Mouse (Mus musculus): Measurements from ENCODE around the gene Gm26620.

The Gm26620 gene

DNA sequence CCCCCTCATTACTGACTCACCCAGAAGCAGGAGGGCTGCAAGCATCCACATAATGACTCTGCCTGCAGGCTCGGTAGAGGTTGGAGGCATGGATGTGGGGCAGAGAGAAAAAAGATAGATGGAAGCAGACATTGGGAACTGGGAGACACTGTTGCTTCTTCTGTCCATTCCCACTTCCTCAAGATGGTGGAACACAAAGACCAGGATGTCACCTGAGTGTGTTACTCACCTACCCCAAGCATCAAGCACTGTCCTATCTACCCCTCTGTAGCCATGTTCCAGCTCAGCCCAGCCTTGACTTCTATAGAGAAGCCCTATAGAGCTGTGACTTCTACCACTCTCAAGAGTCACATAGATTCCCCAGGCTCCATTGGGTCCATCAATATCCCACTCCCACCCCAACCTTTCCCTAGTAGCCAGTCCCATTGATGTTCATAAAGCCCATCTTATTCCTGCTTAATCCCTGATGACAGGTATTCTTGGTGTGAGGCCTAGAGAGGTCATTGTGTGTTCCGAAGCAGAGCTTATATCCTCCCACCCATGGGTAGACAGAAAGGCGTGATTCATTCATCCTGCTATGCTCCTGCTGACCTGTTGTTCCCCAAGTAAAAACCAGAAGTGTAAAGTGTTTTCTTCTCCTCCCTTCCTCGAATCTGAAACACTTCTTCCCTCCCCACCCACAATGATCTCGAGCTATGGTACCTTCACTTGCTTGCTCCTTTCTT is 28.2 kb downstream of the Gm26620 start, which contains the start of gene Fcrlb:
TSS of gene Fcrlb (minus strand) at position 51 of the 725 bp plus-strand sequence.
- no peak for DNase-seq

DNA sequence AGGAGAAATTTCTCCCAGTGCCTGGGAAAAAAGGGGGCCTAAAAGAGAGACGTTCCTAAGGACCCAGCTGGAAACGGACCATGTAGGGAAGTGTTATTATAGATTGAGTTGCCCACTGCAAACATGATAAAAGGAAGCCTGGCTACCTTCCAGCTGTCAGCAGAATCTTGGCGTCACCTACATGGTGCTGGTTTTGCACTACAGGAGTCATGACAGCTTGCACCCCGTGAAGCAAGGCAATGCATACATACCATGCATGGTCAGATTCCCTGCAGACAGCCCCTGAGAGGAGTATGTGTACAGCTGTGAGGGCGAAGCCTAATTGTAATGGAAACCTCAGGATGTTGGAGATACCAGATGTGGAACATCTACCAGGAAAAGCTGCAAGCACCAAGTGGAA is 30.8 kb downstream of the Gm26620 start:
- DNase-seq, result no peak

DNA sequence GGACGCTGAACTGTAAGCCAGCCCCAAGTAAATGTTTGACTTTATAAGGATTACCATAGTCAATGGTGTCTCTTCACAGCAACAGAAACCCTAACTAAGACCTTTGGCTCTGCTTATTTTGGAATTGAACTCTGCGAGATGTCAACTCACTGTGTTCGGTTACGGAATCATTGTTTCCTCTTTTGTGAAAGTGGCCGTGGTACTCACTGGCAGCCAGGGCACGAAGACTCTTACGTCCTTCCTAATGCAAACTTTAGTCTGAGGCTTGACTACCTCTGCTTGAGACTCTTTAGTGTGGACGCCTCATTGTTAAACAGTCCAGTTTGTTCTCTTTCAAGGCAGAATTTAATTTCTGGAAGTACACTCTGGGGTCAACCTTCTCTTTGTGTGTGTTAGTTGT is 34.4 kb downstream of the Gm26620 start:
- DNase-seq, result no peak

DNA sequence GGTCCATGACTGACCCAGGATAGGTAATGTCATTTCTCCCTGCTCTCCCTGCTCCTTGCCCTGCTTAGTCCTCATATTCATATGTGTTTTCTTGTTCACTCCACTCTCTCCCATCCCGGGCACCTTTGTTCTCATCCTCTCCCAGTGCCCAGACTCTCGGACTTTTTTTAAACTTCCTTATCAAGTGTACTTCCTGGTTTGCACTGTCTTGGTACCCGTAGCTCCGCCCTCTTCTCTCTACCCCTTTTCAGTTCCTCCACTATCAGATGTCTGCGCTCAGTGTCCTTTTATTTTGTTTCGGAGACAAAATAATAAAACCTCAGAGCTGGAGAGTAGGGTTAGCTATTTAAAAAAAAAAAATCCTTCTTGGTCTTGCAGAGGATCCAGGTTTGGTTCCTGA is 39.6 kb downstream of the Gm26620 start:
- DNase-seq, result peak; percentile 37

DNA sequence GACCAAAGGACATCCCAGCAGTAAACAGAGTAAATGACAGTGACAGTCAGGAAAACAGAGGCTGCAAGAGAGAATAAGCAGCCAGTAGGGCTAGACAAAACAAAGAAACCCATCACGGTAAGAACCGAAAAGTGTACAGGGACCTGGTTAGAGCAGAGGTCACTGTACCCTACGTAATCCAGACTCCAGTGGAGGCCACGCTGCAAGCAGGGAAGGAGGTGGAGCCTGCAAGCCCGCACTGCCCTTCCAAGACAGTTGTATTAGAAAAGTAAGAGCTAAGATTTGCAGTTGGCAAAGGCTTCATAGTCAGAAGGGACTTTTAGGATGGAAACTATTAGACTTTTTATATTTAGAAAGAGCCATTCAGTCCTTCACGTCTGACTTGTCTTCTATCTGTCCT is 42.1 kb downstream of the Gm26620 start:
- DNase-seq, result no peak

DNA sequence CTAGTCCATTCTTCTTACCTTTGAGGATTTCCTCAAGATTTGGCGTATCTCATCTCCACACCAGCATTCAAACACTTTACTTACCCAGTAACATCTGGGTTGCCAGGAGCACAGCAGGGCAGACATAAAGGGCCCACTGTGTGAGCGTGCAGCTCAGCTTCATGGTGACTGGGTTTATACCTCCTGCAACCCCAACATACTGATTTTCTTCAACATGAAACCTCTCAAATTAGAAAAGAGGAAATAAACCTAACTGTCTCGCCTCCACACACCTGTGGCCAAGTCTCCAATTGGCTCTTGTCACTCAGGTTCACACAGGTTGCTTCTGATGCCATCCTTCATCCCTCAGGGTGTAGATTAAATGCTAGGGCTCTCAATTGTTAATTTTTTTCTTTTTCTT is 42.5 kb downstream of the Gm26620 start, which contains the start of gene Fcrla:
TSS of gene Fcrla (minus strand) at position 206 of the 400 bp plus-strand sequence.
- no peak for DNase-seq

DNA sequence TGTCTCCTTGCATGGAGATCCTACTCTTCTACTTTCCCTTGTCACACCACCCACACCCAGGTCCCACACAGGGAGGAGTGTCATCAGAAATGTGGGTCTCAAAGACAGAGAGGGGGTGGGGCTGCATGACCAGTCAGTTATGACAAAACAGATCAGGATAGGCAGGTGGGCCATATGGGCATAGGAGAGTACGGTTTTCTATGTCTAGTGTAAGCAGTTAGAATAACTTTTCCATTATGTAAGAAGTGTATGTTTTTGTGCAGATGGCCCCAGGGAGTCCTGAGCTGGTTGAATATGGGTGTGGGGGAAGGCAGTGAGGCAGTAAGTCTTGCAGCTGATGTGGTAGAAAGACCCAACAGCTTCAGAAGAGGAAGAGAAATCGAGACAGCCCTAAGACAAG is 43.6 kb downstream of the Gm26620 start:
- no peak for DNase-seq

DNA sequence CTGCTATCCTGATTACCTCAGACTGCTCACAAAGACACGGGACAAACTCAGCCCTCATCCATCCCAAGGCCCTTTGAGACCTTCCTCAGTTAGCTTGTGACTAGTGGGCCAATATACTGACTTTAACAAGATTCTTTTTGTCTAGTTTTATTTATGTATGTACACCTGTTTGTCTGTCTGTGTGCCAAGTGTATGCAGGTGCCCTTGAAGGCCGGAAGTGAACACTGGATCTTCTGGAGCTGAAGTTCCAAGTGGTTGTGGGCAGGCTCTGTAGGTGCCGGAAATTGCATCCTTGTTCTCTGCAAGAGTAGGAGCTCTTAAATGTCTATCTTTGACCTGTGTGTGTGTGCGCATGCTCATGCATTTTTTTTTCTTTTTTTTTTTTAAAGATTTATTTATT is 44.4 kb downstream of the Gm26620 start:
- no peak for DNase-seq

DNA sequence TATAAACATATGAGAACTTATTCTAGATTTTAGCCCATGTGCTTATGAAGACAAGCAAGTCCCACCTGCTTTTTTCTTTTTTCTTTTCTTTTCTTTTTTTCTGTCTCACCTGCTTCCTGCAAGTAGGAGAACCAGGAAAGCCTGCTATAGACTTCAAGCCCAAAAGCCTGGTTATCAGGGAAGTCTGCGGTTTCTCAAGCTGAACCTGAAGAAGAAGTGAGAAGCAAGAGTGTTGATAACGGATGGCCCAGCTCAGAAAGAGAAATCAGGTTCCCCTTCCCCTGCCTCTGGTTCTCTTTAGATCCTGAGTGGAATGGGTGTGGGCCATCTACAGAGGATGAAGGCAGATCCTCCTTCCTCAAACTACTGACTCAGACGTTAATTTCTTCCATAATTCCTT is 47.2 kb downstream of the Gm26620 start:
- no peak for DNase-seq

DNA sequence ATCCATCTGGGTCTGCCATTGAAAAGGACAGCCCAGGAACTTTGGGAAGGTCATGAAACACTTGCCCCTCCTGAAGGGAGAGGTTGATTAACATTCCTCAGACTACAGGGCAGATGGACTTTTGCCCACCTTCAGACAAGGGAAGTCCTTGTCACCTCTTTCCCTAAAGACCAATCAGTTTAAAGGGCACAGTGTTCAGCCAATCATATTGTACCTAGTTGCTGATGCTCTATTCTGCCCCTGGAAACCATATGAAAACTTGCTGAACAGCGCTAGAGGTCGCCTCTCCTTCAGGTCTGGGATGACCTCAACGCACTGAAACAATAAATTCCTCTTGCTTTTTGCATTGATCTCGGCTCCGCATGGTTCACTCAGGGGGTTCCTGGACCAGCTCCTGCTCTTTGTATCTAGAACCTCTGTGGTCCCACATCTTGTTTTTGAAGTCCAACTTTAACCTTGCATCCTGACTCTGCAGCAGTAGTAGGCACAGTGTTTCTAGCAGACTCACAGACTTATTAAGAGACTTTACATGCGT is 48.6 kb downstream of the Gm26620 start:
- no peak for DNase-seq

DNA sequence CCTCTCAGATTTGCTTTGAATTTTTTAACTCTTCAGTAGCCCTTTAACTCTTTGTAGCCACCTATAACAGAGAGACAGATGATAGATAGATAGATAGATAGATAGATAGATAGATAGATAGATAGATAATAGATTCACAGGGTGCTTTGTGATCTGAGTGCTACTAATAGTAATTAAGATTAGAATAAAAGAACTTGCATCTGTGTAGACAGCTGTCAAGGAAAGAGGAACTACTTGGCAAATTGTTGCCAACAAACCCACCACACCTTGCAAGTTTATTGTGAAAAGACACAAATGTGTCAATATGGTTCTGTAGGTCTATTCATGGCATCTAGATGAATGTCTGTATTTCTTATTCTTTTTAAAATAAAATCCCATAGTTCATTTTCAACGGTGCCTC is 49.1 kb downstream of the Gm26620 start:
- no peak for DNase-seq

DNA sequence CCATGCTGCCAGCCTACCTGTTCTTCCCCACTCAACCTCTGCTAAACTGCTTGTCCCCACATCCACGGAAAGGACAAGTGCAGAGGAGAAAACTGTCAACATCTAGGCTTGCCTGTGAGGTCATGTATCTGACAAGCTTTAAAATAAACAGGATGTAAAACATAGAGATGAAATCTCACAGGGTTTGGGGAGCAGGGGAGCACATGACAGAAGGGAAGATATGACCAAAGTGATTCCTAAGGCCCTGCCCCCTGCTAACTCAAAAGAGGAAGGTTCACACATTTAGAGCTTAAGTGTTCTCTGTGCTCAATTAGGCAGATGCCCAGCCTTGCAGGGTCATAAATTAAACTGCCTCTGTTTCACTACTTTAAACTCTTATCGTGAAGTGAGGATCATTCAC is 49.5 kb downstream of the Gm26620 start:
- no peak for DNase-seq

Data from thymus, postnatal 14 days (tissue).